Mouse (Mus musculus): ENCODE results near the gene Casz1. TPM values are rescaled to one million over a fixed set of nuclear protein-coding genes. Genes with fewer than 3 reads are reported as not detected.

Casz1 gene
- total RNA-seq, 1 experiment = 4.0 TPM

DNA sequence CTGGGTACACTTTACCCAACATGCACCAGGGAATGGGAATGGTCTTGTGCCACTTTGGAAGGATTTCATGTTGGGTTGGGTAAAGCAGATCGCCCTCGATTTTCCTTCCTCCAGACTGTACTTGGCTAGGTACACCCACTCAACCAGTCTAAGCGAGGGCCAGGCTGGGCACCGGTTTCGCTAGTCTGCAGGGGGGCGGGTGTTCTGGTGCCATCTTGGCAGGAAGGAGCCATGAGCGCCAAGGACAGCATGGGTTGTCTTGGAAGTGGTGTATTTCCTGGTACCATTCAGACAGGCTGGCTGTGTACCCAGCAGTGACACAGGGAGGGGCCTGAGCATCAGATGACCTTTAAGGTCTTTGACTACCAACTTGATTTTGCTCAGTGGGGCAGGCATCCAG lies 101.1 kb downstream of the Casz1 start:
- in situ Hi-C loops (cut with MboI; ENCODE audit: low sequenced_read_pairs in 2 of 2, unreplicated experiment in 2 of 2) = no loop called here
- Histone ChIP-seq H3K27ac (ENCODE audit: insufficient read depth, low read depth, low read length, poor library complexity, severe bottlenecking) (no peak overlapping the region), H3K4me3 (ENCODE audit: insufficient read depth in 1 of 2, low read depth in 1 of 2, low read length in 2 of 2, poor library complexity in 1 of 2, severe bottlenecking in 1 of 2) (no peak overlapping the region), H3K9ac (ENCODE audit: insufficient read depth, low read depth, low read length, poor library complexity, severe bottlenecking) (no peak overlapping the region), H3K36me3 (ENCODE audit: control insufficient read depth, insufficient read depth, low read length, poor library complexity, severe bottlenecking) (no peaks in the 10 kb centered on the region), H3K9me3 (ENCODE audit: control insufficient read depth, insufficient read depth, low read depth, low read length) (no peaks in the 10 kb centered on the region), H3K4me1 (ENCODE audit: control insufficient read depth in 2 of 2, insufficient read depth in 2 of 2, low read length in 2 of 2, poor library complexity in 1 of 2) (peaks cover 0 to 14% of the 10 kb centered on the region in 2 experiments; a peak in 2 of 4 replicates)
- TF ChIP-seq MAFK (IDR thresholded peaks at IDR 0.05; ENCODE audit: insufficient read depth, low read depth, low read length) = no peak
- TF ChIP-seq CHD2 (IDR thresholded peaks at IDR 0.05; ENCODE audit: low read depth, low read length) = no peak
- no peak for TF ChIP-seq HCFC1 (IDR thresholded peaks at IDR 0.05; ENCODE audit: borderline replicate concordance, insufficient read depth, low read length)
- TF ChIP-seq ZNF384 (IDR thresholded peaks at IDR 0.05; ENCODE audit: low read depth, low read length) = no peak
- no peak for TF ChIP-seq ZC3H11A (IDR thresholded peaks at IDR 0.05; ENCODE audit: borderline replicate concordance, low read depth, low read length)
- no peak for DNase-seq (ENCODE audit: low read depth, low spot score)

GRCm38 (mm10) chr4:148906806-148907205 lies 102.6 kb downstream of the Casz1 start:
- no peaks in the 10 kb centered on the region for H3K36me3 ChIP-seq (ENCODE audit: control insufficient read depth, insufficient read depth, low read length, poor library complexity, severe bottlenecking)
- H3K27ac ChIP-seq (ENCODE audit: insufficient read depth, low read depth, low read length, poor library complexity, severe bottlenecking) = no peak overlapping the region
- TF ChIP-seq ZNF384 (IDR thresholded peaks at IDR 0.05; ENCODE audit: low read depth, low read length) (no peak), HCFC1 (IDR thresholded peaks at IDR 0.05; ENCODE audit: borderline replicate concordance, insufficient read depth, low read length) (no peak), ZC3H11A (IDR thresholded peaks at IDR 0.05; ENCODE audit: borderline replicate concordance, low read depth, low read length) (no peak), MAFK (IDR thresholded peaks at IDR 0.05; ENCODE audit: insufficient read depth, low read depth, low read length) (no peak), CHD2 (IDR thresholded peaks at IDR 0.05; ENCODE audit: low read depth, low read length) (no peak)
- peaks cover 5 to 24% of the 10 kb centered on the region in 2 experiments; a peak in 2 of 4 replicates for H3K4me1 ChIP-seq (ENCODE audit: control insufficient read depth in 2 of 2, insufficient read depth in 2 of 2, low read length in 2 of 2, poor library complexity in 1 of 2)
- H3K4me3 ChIP-seq (ENCODE audit: insufficient read depth in 1 of 2, low read depth in 1 of 2, low read length in 2 of 2, poor library complexity in 1 of 2, severe bottlenecking in 1 of 2) = no peak overlapping the region
- in situ Hi-C loops (cut with MboI; ENCODE audit: low sequenced_read_pairs in 2 of 2, unreplicated experiment in 2 of 2) = no loop called here
- no peak for DNase-seq (ENCODE audit: low read depth, low spot score)
- no peaks in the 10 kb centered on the region for H3K9me3 ChIP-seq (ENCODE audit: control insufficient read depth, insufficient read depth, low read depth, low read length)
- no peak overlapping the region for H3K9ac ChIP-seq (ENCODE audit: insufficient read depth, low read depth, low read length, poor library complexity, severe bottlenecking)

DNA sequence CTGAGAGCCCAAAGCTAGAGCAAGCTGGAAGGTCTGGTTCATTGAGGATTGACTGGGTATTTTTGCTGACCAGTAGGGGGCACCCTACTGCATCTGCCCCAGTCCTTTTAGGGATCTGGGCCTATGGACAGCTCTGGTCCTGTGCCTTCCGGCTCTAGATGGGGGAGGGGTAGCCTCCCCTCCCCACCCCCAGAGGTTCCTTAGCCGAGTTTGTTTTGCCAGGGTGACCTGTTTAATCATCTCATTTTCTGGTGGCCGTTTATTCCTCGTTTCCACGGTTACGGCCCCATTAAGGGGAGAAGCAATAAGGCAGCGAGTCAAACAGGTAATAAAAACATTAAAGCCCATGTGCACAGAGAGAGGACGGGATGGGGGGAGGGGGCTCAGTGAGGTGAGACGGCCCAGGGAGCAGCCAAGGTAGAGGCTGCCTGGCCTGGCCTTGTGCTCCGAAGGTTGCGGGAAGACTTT lies 104.0 kb downstream of the Casz1 start:
- Histone ChIP-seq H3K9ac (ENCODE audit: insufficient read depth, low read depth, low read length, poor library complexity, severe bottlenecking) (peak overlapping the region; percentile 18; the same call in 1 of the 2 replicates), H3K9me3 (ENCODE audit: control insufficient read depth, insufficient read depth, low read depth, low read length) (no peaks in the 10 kb centered on the region), H3K36me3 (ENCODE audit: control insufficient read depth, insufficient read depth, low read length, poor library complexity, severe bottlenecking) (no peaks in the 10 kb centered on the region), H3K4me1 (ENCODE audit: control insufficient read depth in 2 of 2, insufficient read depth in 2 of 2, low read length in 2 of 2, poor library complexity in 1 of 2) (peaks cover 5 to 23% of the 10 kb centered on the region in 2 experiments; a peak in 3 of 4 replicates), H3K4me3 (ENCODE audit: insufficient read depth in 1 of 2, low read depth in 1 of 2, low read length in 2 of 2, poor library complexity in 1 of 2, severe bottlenecking in 1 of 2) (peak overlapping the region in 1 of 2 experiments; percentile 11; a peak in 1 of 4 replicates), H3K27ac (ENCODE audit: insufficient read depth, low read depth, low read length, poor library complexity, severe bottlenecking) (no peak overlapping the region)
- TF ChIP-seq ZC3H11A (IDR thresholded peaks at IDR 0.05; ENCODE audit: borderline replicate concordance, low read depth, low read length) = no peak
- TF ChIP-seq HCFC1 (IDR thresholded peaks at IDR 0.05; ENCODE audit: borderline replicate concordance, insufficient read depth, low read length) = no peak
- TF ChIP-seq ZNF384 (IDR thresholded peaks at IDR 0.05; ENCODE audit: low read depth, low read length) = no peak
- no peak for TF ChIP-seq CHD2 (IDR thresholded peaks at IDR 0.05; ENCODE audit: low read depth, low read length)
- no peak; the same call in 1 of the 2 replicates for TF ChIP-seq MAFK (IDR thresholded peaks at IDR 0.05; ENCODE audit: insufficient read depth, low read depth, low read length)
- DNase-seq (ENCODE audit: low read depth, low spot score) = peak; percentile 45
- in situ Hi-C loops (cut with MboI; ENCODE audit: low sequenced_read_pairs in 2 of 2, unreplicated experiment in 2 of 2) = no loop called here

- H3K4me1 ChIP-seq (ENCODE audit: control insufficient read depth in 2 of 2, insufficient read depth in 2 of 2, low read length in 2 of 2, poor library complexity in 1 of 2) = peaks cover 5 to 29% of the 10 kb centered on the region in 2 experiments
- H3K9ac ChIP-seq (ENCODE audit: insufficient read depth, low read depth, low read length, poor library complexity, severe bottlenecking) = peak overlapping the region; percentile 18; the same call in 1 of the 2 replicates
- no peaks in the 10 kb centered on the region for H3K36me3 ChIP-seq (ENCODE audit: control insufficient read depth, insufficient read depth, low read length, poor library complexity, severe bottlenecking)
- H3K4me3 ChIP-seq (ENCODE audit: insufficient read depth in 1 of 2, low read depth in 1 of 2, low read length in 2 of 2, poor library complexity in 1 of 2, severe bottlenecking in 1 of 2) = peak overlapping the region in 1 of 2 experiments; percentile 11; a peak in 1 of 4 replicates
- in situ Hi-C loops (cut with MboI; ENCODE audit: low sequenced_read_pairs in 2 of 2, unreplicated experiment in 2 of 2) = no loop called here
- no peak for TF ChIP-seq CHD2 (IDR thresholded peaks at IDR 0.05; ENCODE audit: low read depth, low read length)
- no peak for TF ChIP-seq MAFK (IDR thresholded peaks at IDR 0.05; ENCODE audit: insufficient read depth, low read depth, low read length)
- no peak for TF ChIP-seq ZC3H11A (IDR thresholded peaks at IDR 0.05; ENCODE audit: borderline replicate concordance, low read depth, low read length)
- no peak for TF ChIP-seq ZNF384 (IDR thresholded peaks at IDR 0.05; ENCODE audit: low read depth, low read length)
- TF ChIP-seq HCFC1 (IDR thresholded peaks at IDR 0.05; ENCODE audit: borderline replicate concordance, insufficient read depth, low read length) = no peak
- no peaks in the 10 kb centered on the region for H3K9me3 ChIP-seq (ENCODE audit: control insufficient read depth, insufficient read depth, low read depth, low read length)
- H3K27ac ChIP-seq (ENCODE audit: insufficient read depth, low read depth, low read length, poor library complexity, severe bottlenecking) = no peak overlapping the region
- DNase-seq (ENCODE audit: low read depth, low spot score) = no peak
Observed at GRCm38 (mm10) chr4:148908760-148909510, 104.7 kb downstream of the Casz1 start.

Measured in ES-E14 (cell line).